Mouse (Mus musculus) liver, adult 2 months (tissue): ENCODE measurements around the gene Kcnip4. TPM values are rescaled to one million over a fixed set of nuclear protein-coding genes. Genes with fewer than 3 reads are reported as not detected.

Source experiments
- DNase-seq: peaks from one replicate; pipeline ENCODE4 v3.0.0-alpha.2; 2011; ENCODE audit warnings: low read depth, low spot score; ENCODE audit errors: extremely low read depth
- H3K27ac ChIP-seq: fragments of 200-500 bp; replicated peaks from 2 replicates; pipeline ENCODE4 v1.5.1; 2012; ENCODE audit warnings: low read depth, mild to moderate bottlenecking, control low read depth, inconsistent platforms, low read length; ENCODE audit not compliant: insufficient read depth
- H3K27me3 ChIP-seq: fragments of 200-500 bp; 2 replicates; pipeline ENCODE4 v1.6.1; 2012; ENCODE audit warnings: mild to moderate bottlenecking, moderate library complexity, low read length, inconsistent platforms; ENCODE audit not compliant: control insufficient read depth, insufficient read depth
- H3K36me3 ChIP-seq: fragments of 200-500 bp; 2 replicates; pipeline ENCODE4 v1.6.1; 2012; ENCODE audit warnings: low read length, inconsistent platforms; ENCODE audit not compliant: control insufficient read depth, insufficient read depth
- H3K4me1 ChIP-seq: fragments of 200-500 bp; 2 replicates; pipeline ENCODE4 v1.6.1; 2011; ENCODE audit warnings: low read length; ENCODE audit not compliant: control insufficient read depth, insufficient read depth
- H3K4me3 ChIP-seq: fragments of 200-500 bp; 2 replicates; pipeline ENCODE4 v1.5.1; 2011; ENCODE audit warnings: low read depth, mild to moderate bottlenecking, control low read depth, low read length, moderate library complexity; ENCODE audit not compliant: insufficient read depth
- H3K79me2 ChIP-seq: fragments of 200-500 bp; 2 replicates; pipeline ENCODE4 v1.6.1; 2012; ENCODE audit warnings: inconsistent platforms, mild to moderate bottlenecking, low read length, moderate library complexity; ENCODE audit not compliant: control insufficient read depth, insufficient read depth
- H3K9ac ChIP-seq: fragments of 200-500 bp; 2 replicates; pipeline ENCODE4 v1.6.1; 2012; ENCODE audit warnings: low read depth, mild to moderate bottlenecking, control low read depth, inconsistent platforms, low read length
- CTCF ChIP-seq: fragments of 200-500 bp; IDR thresholded peaks from 2 replicates; pipeline ENCODE4 v1.5.1; 2011; ENCODE audit warnings: low read depth, low read length, control low read depth
- POLR2A ChIP-seq: fragments of 200-500 bp; IDR thresholded peaks from 2 replicates; pipeline ENCODE4 v1.6.1; 2011; ENCODE audit warnings: low read length, control low read depth; ENCODE audit not compliant: insufficient read depth; ENCODE audit errors: extremely low read depth
- WGBS: fragments of 180-500 bp; shearing (Covaris S2); methylation state at CpG from one replicate; pipeline ENCODE4 v1.1.7; 2018; 5-methylcytosine and 5-hydroxymethylcytosine counted together
- polyA plus RNA-seq: library from polyadenylated mRNA; depleted of rRNA; stranded (reverse); fragments of >200 nt; gene quantifications from 2 replicates; pipeline ENCODE4 v1.2.3, GENCODE M21; 2012
- total RNA-seq: library from RNA; depleted of rRNA; stranded (reverse); fragments of >200 nt; gene quantifications from 2 replicates; pipeline ENCODE4 v1.2.3, GENCODE M21; 2014

Kcnip4 gene
- total and polyA plus RNA-seq, 2 experiments, result not detected

DNA sequence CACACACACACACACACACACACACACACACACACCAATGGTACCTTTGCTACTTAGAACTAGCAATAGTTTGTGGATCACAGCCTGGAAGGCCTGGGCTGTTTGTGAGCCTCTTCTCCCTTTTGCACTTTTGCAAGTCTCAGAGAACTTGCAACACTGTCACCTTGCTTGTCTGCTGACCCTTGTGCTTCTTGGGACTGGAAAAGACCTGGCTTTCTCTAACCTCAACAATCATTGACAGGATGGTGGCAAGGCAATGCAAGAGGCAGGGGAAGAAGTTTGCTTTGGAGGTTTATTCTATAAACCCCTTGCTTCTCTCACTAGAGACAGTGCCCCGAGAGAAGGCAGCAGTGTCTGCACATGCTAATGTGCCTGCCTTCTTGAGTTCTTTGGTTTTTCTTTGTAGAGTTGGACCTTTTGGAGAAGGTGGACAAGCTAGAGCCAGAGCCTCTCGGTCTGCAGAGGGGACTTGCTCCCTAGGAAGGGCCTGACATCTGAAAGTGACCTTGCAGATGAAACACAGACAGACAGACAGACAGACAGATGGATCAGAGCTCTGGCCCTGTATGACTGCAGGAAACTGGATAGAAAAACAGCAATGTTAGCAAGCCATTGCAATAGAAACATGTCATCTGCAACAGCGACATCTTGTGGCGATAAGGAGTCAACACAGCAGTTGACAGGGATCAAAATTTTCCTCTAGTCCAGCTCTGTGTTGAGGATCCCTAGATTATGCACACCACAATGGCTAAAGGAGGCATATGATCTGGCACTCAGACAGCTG, 174.4 kb downstream of the Kcnip4 start:
- no peak overlapping the region for H3K27ac ChIP-seq
- H3K27me3 ChIP-seq, result no peaks in the 10 kb centered on the region
- no peaks in the 10 kb centered on the region for H3K79me2 ChIP-seq
- H3K4me3 ChIP-seq, result no peak overlapping the region
- no peak overlapping the region for H3K9ac ChIP-seq
- 21% methylated on average over 4 of the region's 4 CpGs for WGBS
- peaks cover 5% of the 10 kb centered on the region; the same call in 1 of the 2 replicates for H3K4me1 ChIP-seq
- DNase-seq, result peak; percentile 82
- TF ChIP-seq POLR2A, result no peak
- peak; percentile 13; the same call in 1 of the 2 replicates for TF ChIP-seq CTCF
- H3K36me3 ChIP-seq, result no peaks in the 10 kb centered on the region

- no peak overlapping the region for H3K9ac ChIP-seq
- no peaks in the 10 kb centered on the region for H3K27me3 ChIP-seq
- H3K4me3 ChIP-seq, result no peak overlapping the region
- no peak overlapping the region for H3K27ac ChIP-seq
- H3K79me2 ChIP-seq, result no peaks in the 10 kb centered on the region
- peaks cover 5% of the 10 kb centered on the region; the same call in 1 of the 2 replicates for H3K4me1 ChIP-seq
- 84% methylated on average over 5 of the region's 5 CpGs for WGBS
- H3K36me3 ChIP-seq, result no peaks in the 10 kb centered on the region
- TF ChIP-seq CTCF, result no peak
- no peak for TF ChIP-seq POLR2A
- no peak for DNase-seq
These were observed 175.2 kb downstream of the Kcnip4 start for GRCm38 (mm10) chr5:49349541-49349940.

DNA sequence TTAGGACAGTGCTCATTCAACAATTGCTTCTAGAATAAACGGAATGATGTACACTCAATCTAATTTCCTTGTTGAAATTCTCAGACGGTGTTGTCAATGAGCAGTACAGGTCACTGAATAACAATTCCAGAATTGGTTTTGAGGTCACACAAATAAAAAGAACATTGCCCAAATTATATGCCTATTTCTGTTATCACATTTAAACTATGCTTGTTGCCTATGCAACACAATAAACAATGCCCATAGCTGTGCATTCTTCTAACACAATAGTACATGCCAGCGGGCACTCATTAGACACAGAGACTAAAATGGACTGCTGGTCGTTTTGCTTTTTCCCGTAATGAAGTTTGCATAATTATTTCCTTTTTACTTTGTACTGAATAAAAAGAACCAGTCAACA, 176.2 kb downstream of the Kcnip4 start:
- H3K36me3 ChIP-seq, result no peaks in the 10 kb centered on the region
- H3K27ac ChIP-seq, result no peak overlapping the region
- no peak overlapping the region for H3K9ac ChIP-seq
- H3K79me2 ChIP-seq, result no peaks in the 10 kb centered on the region
- no peaks in the 10 kb centered on the region for H3K27me3 ChIP-seq
- 87% methylated on average over 5 of the region's 5 CpGs for WGBS
- no peak overlapping the region for H3K4me3 ChIP-seq
- DNase-seq, result no peak
- TF ChIP-seq CTCF (no peak), POLR2A (no peak)
- peaks cover 8% of the 10 kb centered on the region; the same call in 1 of the 2 replicates for H3K4me1 ChIP-seq

GRCm38 (mm10) chr5:49344606-49345005, 180.1 kb downstream of the Kcnip4 start:
- TF ChIP-seq POLR2A (no peak), CTCF (no peak)
- Histone ChIP-seq H3K4me1 (peaks cover 3% of the 10 kb centered on the region; the same call in 1 of the 2 replicates), H3K27me3 (no peaks in the 10 kb centered on the region), H3K4me3 (no peak overlapping the region), H3K27ac (no peak overlapping the region), H3K9ac (no peak overlapping the region), H3K79me2 (no peaks in the 10 kb centered on the region), H3K36me3 (no peaks in the 10 kb centered on the region)
- WGBS, result 15% methylated on average over 1 of the region's 1 CpGs
- DNase-seq, result peak; percentile 80

DNA sequence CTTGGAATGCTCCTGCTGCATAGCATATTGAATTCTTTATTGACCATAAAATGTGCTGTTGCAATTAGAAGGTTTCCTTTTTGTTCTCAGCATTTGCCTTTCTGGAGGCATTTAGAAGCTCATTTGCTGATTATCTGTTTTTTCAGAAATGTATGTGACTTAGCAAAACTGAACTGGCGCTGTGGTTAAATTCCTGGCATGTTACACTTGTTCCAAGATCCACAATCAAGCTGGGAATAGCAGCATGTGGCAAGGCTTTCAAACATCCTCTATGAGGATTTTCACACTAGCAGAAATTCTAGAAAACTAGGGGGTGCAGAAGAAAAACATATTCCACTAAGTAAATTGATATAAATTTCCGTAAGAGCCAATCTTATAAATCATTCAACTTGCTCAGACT, 187.5 kb downstream of the Kcnip4 start:
- DNase-seq, result no peak
- no peak for TF ChIP-seq CTCF
- no peak for TF ChIP-seq POLR2A

GRCm38 (mm10) chr5:49333063-49333462, 191.6 kb downstream of the Kcnip4 start:
- Histone ChIP-seq H3K79me2 (no peaks in the 10 kb centered on the region), H3K4me3 (no peak overlapping the region), H3K9ac (no peak overlapping the region), H3K36me3 (no peaks in the 10 kb centered on the region), H3K4me1 (peaks cover 1% of the 10 kb centered on the region; the same call in 1 of the 2 replicates), H3K27ac (no peak overlapping the region), H3K27me3 (no peaks in the 10 kb centered on the region)
- WGBS, result 81% methylated on average over 2 of the region's 2 CpGs
- DNase-seq, result no peak
- TF ChIP-seq POLR2A (no peak), CTCF (no peak)

More for the DNA sequence above, 187.5 kb downstream of the Kcnip4 start:
- Histone ChIP-seq H3K4me1 (no peaks in the 10 kb centered on the region), H3K4me3 (no peak overlapping the region), H3K36me3 (no peaks in the 10 kb centered on the region), H3K79me2 (no peaks in the 10 kb centered on the region), H3K27ac (no peak overlapping the region), H3K9ac (no peak overlapping the region), H3K27me3 (no peaks in the 10 kb centered on the region)
- 84% methylated on average over 2 of the region's 2 CpGs for WGBS
